Mouse (Mus musculus) liver, adult 2 months (tissue): ENCODE results near the gene Rad9a. TPM values are rescaled to one million over a fixed set of nuclear protein-coding genes. Genes with fewer than 3 reads are reported as not detected.

Experiments used
- DNase-seq: peaks from one replicate; pipeline ENCODE4 v3.0.0-alpha.2; 2011; ENCODE audit warnings: low read depth, low spot score; ENCODE audit errors: extremely low read depth
- H3K27ac ChIP-seq: fragments of 200-500 bp; replicated peaks from 2 replicates; pipeline ENCODE4 v1.5.1; 2012; ENCODE audit warnings: low read depth, mild to moderate bottlenecking, control low read depth, inconsistent platforms, low read length; ENCODE audit not compliant: insufficient read depth
- H3K27me3 ChIP-seq: fragments of 200-500 bp; 2 replicates; pipeline ENCODE4 v1.6.1; 2012; ENCODE audit warnings: mild to moderate bottlenecking, moderate library complexity, low read length, inconsistent platforms; ENCODE audit not compliant: control insufficient read depth, insufficient read depth
- H3K36me3 ChIP-seq: fragments of 200-500 bp; 2 replicates; pipeline ENCODE4 v1.6.1; 2012; ENCODE audit warnings: low read length, inconsistent platforms; ENCODE audit not compliant: control insufficient read depth, insufficient read depth
- H3K4me1 ChIP-seq: fragments of 200-500 bp; 2 replicates; pipeline ENCODE4 v1.6.1; 2011; ENCODE audit warnings: low read length; ENCODE audit not compliant: control insufficient read depth, insufficient read depth
- H3K4me3 ChIP-seq: fragments of 200-500 bp; 2 replicates; pipeline ENCODE4 v1.5.1; 2011; ENCODE audit warnings: low read depth, mild to moderate bottlenecking, control low read depth, low read length, moderate library complexity; ENCODE audit not compliant: insufficient read depth
- H3K79me2 ChIP-seq: fragments of 200-500 bp; 2 replicates; pipeline ENCODE4 v1.6.1; 2012; ENCODE audit warnings: inconsistent platforms, mild to moderate bottlenecking, low read length, moderate library complexity; ENCODE audit not compliant: control insufficient read depth, insufficient read depth
- H3K9ac ChIP-seq: fragments of 200-500 bp; 2 replicates; pipeline ENCODE4 v1.6.1; 2012; ENCODE audit warnings: low read depth, mild to moderate bottlenecking, control low read depth, inconsistent platforms, low read length
- CTCF ChIP-seq: fragments of 200-500 bp; IDR thresholded peaks from 2 replicates; pipeline ENCODE4 v1.5.1; 2011; ENCODE audit warnings: low read depth, low read length, control low read depth
- POLR2A ChIP-seq: fragments of 200-500 bp; IDR thresholded peaks from 2 replicates; pipeline ENCODE4 v1.6.1; 2011; ENCODE audit warnings: low read length, control low read depth; ENCODE audit not compliant: insufficient read depth; ENCODE audit errors: extremely low read depth
- WGBS: fragments of 180-500 bp; shearing (Covaris S2); methylation state at CpG from one replicate; pipeline ENCODE4 v1.1.7; 2018; 5-methylcytosine and 5-hydroxymethylcytosine counted together
- polyA plus RNA-seq: library from polyadenylated mRNA; depleted of rRNA; stranded (reverse); fragments of >200 nt; gene quantifications from 2 replicates; pipeline ENCODE4 v1.2.3, GENCODE M21; 2012
- total RNA-seq: library from RNA; depleted of rRNA; stranded (reverse); fragments of >200 nt; gene quantifications from 2 replicates; pipeline ENCODE4 v1.2.3, GENCODE M21; 2014

Gene Rad9a
- total and polyA plus RNA-seq, 2 experiments = 0.74 to 7.0 TPM

DNA sequence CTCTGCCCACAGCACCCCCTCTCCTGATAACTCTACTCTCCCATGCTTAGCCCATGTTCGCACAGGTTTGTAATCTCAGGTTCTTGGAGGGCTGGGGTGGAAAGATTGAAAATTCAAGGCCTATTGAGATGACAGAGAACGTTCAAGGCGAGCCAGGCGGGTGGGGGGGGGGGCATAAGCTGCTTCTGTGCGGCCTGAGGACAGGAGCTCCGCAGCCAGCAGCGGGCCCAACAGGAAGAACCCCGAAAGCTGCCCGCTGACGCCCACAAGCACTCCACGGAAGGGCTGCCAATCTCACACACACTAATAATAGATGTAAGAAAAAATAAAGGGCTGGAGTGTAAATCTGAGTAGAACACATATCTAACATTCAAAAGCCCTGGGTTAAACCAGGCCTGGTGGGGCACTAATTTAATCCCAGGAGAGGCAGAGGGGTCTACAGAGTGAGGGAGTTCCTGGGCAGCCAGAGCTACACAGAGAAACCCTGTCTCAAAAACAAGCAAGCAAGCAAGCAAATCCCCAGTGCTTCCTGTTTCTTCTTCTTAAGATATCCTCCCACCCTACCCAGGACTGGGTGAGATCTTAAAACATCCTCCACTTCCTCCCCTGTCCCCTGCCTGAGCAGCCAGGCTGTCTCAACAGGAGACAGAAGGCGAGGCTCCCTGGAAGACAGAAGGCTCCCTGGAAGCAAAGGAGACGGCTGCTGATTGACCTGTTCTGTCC lies 2.3 kb upstream of the Rad9a start:
- no peak for DNase-seq
- WGBS = 69% methylated on average over 13 of the region's 13 CpGs
- peaks cover 10% of the 10 kb centered on the region for H3K4me1 ChIP-seq
- no peaks in the 10 kb centered on the region for H3K27me3 ChIP-seq
- H3K36me3 ChIP-seq = no peaks in the 10 kb centered on the region
- 0 out of 2 replicates have a peak overlapping the region, but pooled peaks have one; percentile 10 for H3K27ac ChIP-seq
- H3K79me2 ChIP-seq = no peaks in the 10 kb centered on the region
- no peak overlapping the region for H3K4me3 ChIP-seq
- H3K9ac ChIP-seq = no peak overlapping the region
- no peak for TF ChIP-seq POLR2A
- no peak for TF ChIP-seq CTCF

DNA sequence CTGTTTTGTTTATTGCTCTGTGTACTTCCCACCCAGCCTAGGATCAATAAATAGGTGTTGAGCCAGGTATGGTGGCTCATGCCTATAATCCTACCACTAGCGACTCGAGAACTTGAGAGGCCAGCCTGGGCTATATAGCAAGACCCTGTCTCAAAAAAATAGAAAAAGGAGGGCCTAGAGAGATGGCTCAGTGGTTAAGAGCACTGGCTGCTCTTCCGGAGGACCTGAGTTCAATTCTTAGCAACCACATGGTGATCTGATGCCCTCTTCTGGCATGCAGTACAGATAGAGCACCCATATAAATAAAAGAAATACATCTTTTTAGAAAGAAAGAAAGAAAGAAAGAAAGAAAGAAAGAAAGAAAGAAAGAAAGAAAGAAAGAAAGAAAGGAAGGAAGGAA lies 1.7 kb upstream of the Rad9a start:
- no peak for TF ChIP-seq CTCF
- Histone ChIP-seq H3K79me2 (no peaks in the 10 kb centered on the region), H3K4me3 (no peak overlapping the region), H3K27ac (no peak overlapping the region), H3K27me3 (no peaks in the 10 kb centered on the region), H3K36me3 (no peaks in the 10 kb centered on the region), H3K4me1 (peaks cover 10% of the 10 kb centered on the region), H3K9ac (no peak overlapping the region)
- peak; percentile 30 for DNase-seq
- 54% methylated on average over 3 of the region's 3 CpGs for WGBS

DNA sequence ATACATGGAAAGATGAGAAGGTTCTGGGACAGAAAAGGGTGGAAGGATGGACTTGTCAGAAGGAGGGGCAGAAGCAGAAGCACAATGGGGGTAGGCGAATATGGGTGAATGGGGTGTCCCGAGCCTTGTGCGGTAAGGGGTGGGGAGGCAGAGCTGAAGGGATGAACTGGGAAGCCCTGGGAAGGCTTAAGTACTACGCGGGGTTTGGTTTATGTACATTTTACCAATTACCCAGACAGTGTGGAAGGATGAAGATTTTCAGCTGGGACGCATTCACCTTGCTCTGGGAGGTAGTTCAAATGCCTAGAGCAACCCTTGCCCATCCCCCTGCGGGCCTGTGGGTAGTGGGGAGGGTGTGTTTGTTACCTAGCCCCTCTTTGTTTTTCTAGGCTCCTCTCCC lies 687 bp upstream of the Rad9a start:
- 36% methylated on average over 7 of the region's 7 CpGs for WGBS
- no peaks in the 10 kb centered on the region for H3K36me3 ChIP-seq
- H3K4me3 ChIP-seq = peak overlapping the region; percentile 78; the same call in 1 of the 2 replicates
- no peak overlapping the region for H3K27ac ChIP-seq
- H3K27me3 ChIP-seq = no peaks in the 10 kb centered on the region
- peaks cover 10% of the 10 kb centered on the region for H3K4me1 ChIP-seq
- no peak for DNase-seq
- H3K9ac ChIP-seq = peak overlapping the region; percentile 79; the same call in 1 of the 2 replicates
- H3K79me2 ChIP-seq = no peaks in the 10 kb centered on the region
- TF ChIP-seq POLR2A (no peak), CTCF (no peak)

DNA sequence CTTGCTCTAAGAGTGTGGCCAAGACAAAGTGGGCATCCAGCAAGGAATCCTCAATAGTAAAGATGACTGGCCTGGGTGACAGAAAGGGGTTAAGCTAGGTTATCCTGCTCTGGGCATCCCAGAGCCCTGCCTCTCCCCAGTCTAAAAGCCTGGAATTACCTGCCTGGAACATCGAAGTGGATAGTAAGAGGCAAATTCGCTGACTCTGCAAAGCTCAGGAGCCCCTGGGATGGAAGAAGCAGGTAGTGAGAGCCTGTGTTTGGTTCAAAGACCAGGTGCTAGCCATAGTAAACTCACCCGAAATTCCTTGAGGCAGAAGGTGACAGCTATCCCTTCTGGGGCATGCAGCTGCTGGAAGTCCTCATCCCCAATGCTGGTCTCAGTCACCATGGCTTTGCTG lies 4.3 kb downstream of the Rad9a start:
- Histone ChIP-seq H3K9ac (no peak overlapping the region), H3K27ac (no peak overlapping the region), H3K27me3 (no peaks in the 10 kb centered on the region), H3K36me3 (peaks cover 6% of the 10 kb centered on the region; the same call in 1 of the 2 replicates), H3K4me1 (peaks cover 41% of the 10 kb centered on the region), H3K79me2 (peaks cover 12% of the 10 kb centered on the region), H3K4me3 (no peak overlapping the region)
- WGBS = 76% methylated on average over 3 of the region's 3 CpGs
- no peak for DNase-seq
- no peak for TF ChIP-seq CTCF
- no peak for TF ChIP-seq POLR2A

DNA sequence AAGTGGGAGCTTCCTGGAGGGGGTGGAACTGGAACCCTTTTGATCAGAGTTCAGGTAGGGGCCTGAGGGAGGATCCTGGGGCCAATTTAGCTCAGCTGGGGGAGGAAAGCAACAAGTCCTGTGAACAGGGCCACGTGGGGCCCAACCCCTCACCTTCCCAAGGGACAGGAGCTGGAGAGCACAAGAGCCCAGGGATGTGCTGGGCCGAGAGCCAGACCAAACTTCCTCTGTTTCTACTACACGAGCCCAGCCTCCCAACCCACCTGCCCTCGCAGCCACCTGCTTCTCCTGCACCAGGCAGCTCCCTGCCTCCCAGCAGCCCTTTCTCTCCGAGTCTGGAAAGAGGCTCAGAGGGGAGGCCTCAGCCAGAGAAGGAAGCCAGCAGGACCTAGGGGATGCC lies 4.9 kb downstream of the Rad9a start:
- no peak for TF ChIP-seq POLR2A
- TF ChIP-seq CTCF = no peak
- Histone ChIP-seq H3K27ac (no peak overlapping the region), H3K36me3 (peaks cover 6% of the 10 kb centered on the region; the same call in 1 of the 2 replicates), H3K27me3 (no peaks in the 10 kb centered on the region), H3K4me1 (peaks cover 39% of the 10 kb centered on the region), H3K79me2 (peaks cover 14% of the 10 kb centered on the region), H3K4me3 (no peak overlapping the region), H3K9ac (no peak overlapping the region)
- 35% methylated on average over 5 of the region's 5 CpGs for WGBS
- DNase-seq = no peak

DNA sequence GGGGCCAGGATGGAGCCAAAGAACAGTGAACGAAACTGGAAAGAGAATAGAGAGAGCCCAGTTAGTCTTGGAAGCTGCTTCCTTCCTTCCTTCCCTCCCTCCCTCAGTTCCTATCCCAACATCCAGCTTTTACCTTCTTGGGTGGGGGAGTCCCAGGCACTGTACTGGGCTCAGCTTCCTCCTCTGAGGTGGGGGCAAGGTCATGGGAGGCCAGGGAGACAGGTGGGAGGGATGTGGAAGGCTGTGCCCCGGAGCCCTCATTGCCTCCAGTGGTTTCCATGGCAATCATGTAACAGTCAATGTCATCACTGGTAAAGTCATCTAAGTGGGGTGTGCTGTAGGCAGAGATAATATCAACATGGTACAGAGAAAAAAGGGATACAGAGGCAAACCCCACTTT lies 5.4 kb downstream of the Rad9a start:
- Histone ChIP-seq H3K36me3 (peaks cover 6% of the 10 kb centered on the region; the same call in 1 of the 2 replicates), H3K4me1 (peaks cover 37% of the 10 kb centered on the region)
- 53% methylated on average over 2 of the region's 2 CpGs for WGBS

More for the DNA sequence above, 5.4 kb downstream of the Rad9a start:
- H3K27ac ChIP-seq = no peak overlapping the region
- TF ChIP-seq POLR2A (no peak), CTCF (no peak)
- H3K9ac ChIP-seq = no peak overlapping the region
- H3K4me3 ChIP-seq = no peak overlapping the region
- DNase-seq = no peak
- H3K79me2 ChIP-seq = peaks cover 14% of the 10 kb centered on the region
- no peaks in the 10 kb centered on the region for H3K27me3 ChIP-seq
